Mouse (Mus musculus) liver, postnatal 0 days (tissue): ENCODE measurements at regions not wholly inside any gene's neighbourhood (a gene's known extent, or its start where the extent isn't known, plus 50 kb on each side); places are given as distances from the start of the nearest gene placed in this dataset.

Experiments
- CTCF ChIP-seq: sonication (generic); IDR thresholded peaks from 2 replicates; pipeline ENCODE4 v1.5.1; 2016; ENCODE audit warnings: antibody characterized with exemption, low read depth
- EP300 ChIP-seq: IDR thresholded peaks from 2 replicates; pipeline ENCODE4 v1.6.1; 2016; ENCODE audit warnings: antibody characterized with exemption, low read depth, mild to moderate bottlenecking

GRCm38 (mm10) chr4:8079349-8079748 lies 159.5 kb downstream of the Car8 start:
- no peak for TF ChIP-seq CTCF
- no peak for TF ChIP-seq EP300
